Mouse (Mus musculus): ENCODE measurements at regions not wholly inside any gene's neighbourhood (a gene's known extent, or its start where the extent isn't known, plus 50 kb on each side); places are given as distances from the start of the nearest gene placed in this dataset.

DNA sequence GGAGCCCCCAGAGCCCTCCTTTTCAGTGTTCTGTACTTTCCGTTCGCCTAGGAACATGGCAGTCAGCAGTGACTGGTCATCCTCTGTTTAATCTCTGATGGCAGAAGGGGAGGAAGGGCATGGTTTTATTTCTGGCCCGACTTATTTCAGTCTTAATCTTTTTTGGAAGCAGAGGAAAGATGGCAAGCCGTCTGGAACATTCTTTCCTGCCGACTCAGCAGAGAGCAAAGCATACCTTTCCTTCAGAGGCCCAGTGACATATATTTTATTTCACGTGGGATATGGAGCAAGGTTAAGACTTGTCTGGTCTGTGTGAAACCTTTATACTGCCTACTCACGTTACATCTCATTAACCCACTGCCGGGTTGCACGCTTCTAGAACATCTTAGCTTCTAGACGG, 158.1 kb downstream of the Dyrk2 start:
- peaks cover 47% of the 10 kb centered on the region for H3K9me3 ChIP-seq (replicated peaks)
- H3K36me3 ChIP-seq (replicated peaks), result no peaks in the 10 kb centered on the region
- H3K4me3 ChIP-seq (ENCODE audit: low read depth, low read length), result no peak overlapping the region
- H3K27me3 ChIP-seq (ENCODE audit: insufficient read depth, low read length), result no peaks in the 10 kb centered on the region
- TF ChIP-seq CTCF (IDR thresholded peaks at IDR 0.05; ENCODE audit: low read depth, low read length) (no peak), GATA1 (IDR thresholded peaks at IDR 0.05; ENCODE audit: borderline replicate concordance, low read length) (no peak), TAL1 (conservative IDR thresholded peaks at IDR 0.05; ENCODE audit: low read depth, low read length) (no peak), POLR2AphosphoS5 (IDR thresholded peaks at IDR 0.05; ENCODE audit: insufficient replicate concordance, low read depth, low read length) (no peak), GATA2 (IDR thresholded peaks at IDR 0.05; ENCODE audit: borderline replicate concordance, low read depth, low read length) (no peak)
- ATAC-seq (ENCODE audit: extremely low read depth, insufficient number of reproducible peaks, low FRiP score, poor library complexity, severe bottlenecking), result no peak
- no peaks in the 10 kb centered on the region for H3K4me1 ChIP-seq (ENCODE audit: insufficient read depth, low read depth, low read length)
- DNase-seq (ENCODE audit: low spot score), result no peak

DNA sequence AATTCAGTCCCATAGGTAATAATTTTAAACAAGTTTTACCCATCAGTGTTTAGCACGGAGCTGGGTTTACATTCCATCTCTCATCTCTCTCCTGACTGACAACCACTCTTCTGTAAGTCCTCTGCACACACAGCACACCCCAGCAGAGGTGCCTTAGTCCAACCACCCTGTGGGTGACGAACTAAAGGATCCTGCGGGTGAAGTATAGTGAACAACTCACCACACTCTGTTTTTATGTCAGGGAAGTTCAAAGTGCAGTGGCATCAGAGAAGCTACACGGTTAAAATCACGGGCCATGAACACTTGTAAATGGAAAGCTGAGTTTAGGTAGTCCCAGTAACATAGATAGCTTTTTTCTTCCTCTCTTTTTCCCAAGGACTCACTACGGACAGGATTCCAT, 157.1 kb downstream of the Dyrk2 start:
- H3K36me3 ChIP-seq (replicated peaks), result no peaks in the 10 kb centered on the region
- ATAC-seq (ENCODE audit: extremely low read depth, insufficient number of reproducible peaks, low FRiP score, poor library complexity, severe bottlenecking), result no peak
- no peaks in the 10 kb centered on the region for H3K4me1 ChIP-seq (ENCODE audit: insufficient read depth, low read depth, low read length)
- TF ChIP-seq TAL1 (conservative IDR thresholded peaks at IDR 0.05; ENCODE audit: low read depth, low read length), result no peak
- TF ChIP-seq POLR2AphosphoS5 (IDR thresholded peaks at IDR 0.05; ENCODE audit: insufficient replicate concordance, low read depth, low read length), result no peak
- no peak for TF ChIP-seq GATA2 (IDR thresholded peaks at IDR 0.05; ENCODE audit: borderline replicate concordance, low read depth, low read length)
- TF ChIP-seq CTCF (IDR thresholded peaks at IDR 0.05; ENCODE audit: low read depth, low read length), result no peak
- no peak for TF ChIP-seq GATA1 (IDR thresholded peaks at IDR 0.05; ENCODE audit: borderline replicate concordance, low read length)
- no peak for DNase-seq (ENCODE audit: low spot score)
- no peak overlapping the region for H3K4me3 ChIP-seq (ENCODE audit: low read depth, low read length)
- H3K27me3 ChIP-seq (ENCODE audit: insufficient read depth, low read length), result no peaks in the 10 kb centered on the region
- H3K9me3 ChIP-seq (replicated peaks), result peaks cover 42% of the 10 kb centered on the region

DNA sequence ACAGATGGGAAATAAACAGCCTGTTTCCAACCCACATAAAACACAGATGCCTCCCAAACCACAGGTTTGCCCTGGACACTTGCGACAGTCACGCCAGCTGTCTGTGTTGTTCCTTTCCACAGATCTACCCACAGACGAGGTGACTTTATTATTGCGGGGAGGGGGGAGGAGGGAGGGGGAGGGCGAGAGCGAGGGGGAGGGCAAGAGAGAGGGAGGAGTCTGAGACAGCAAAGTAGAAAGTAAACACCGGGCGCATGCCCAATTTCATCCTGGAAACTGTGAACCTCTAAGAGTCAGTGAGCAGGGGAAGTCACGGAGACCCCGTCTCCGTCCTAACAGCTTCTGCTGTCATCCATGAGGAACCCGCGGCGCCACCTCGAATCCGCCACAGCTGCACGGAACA, 155.8 kb downstream of the Dyrk2 start:
- Histone ChIP-seq H3K36me3 (replicated peaks) (no peaks in the 10 kb centered on the region), H3K27me3 (ENCODE audit: insufficient read depth, low read length) (no peaks in the 10 kb centered on the region), H3K9me3 (replicated peaks) (peaks cover 46% of the 10 kb centered on the region), H3K4me3 (ENCODE audit: low read depth, low read length) (no peak overlapping the region), H3K4me1 (ENCODE audit: insufficient read depth, low read depth, low read length) (no peaks in the 10 kb centered on the region)
- DNase-seq (ENCODE audit: low spot score) (no peak), ATAC-seq (ENCODE audit: extremely low read depth, insufficient number of reproducible peaks, low FRiP score, poor library complexity, severe bottlenecking) (no peak)
- TF ChIP-seq GATA2 (IDR thresholded peaks at IDR 0.05; ENCODE audit: borderline replicate concordance, low read depth, low read length) (no peak), TAL1 (conservative IDR thresholded peaks at IDR 0.05; ENCODE audit: low read depth, low read length) (no peak), GATA1 (IDR thresholded peaks at IDR 0.05; ENCODE audit: borderline replicate concordance, low read length) (no peak), CTCF (IDR thresholded peaks at IDR 0.05; ENCODE audit: low read depth, low read length) (no peak), POLR2AphosphoS5 (IDR thresholded peaks at IDR 0.05; ENCODE audit: insufficient replicate concordance, low read depth, low read length) (no peak)

DNA sequence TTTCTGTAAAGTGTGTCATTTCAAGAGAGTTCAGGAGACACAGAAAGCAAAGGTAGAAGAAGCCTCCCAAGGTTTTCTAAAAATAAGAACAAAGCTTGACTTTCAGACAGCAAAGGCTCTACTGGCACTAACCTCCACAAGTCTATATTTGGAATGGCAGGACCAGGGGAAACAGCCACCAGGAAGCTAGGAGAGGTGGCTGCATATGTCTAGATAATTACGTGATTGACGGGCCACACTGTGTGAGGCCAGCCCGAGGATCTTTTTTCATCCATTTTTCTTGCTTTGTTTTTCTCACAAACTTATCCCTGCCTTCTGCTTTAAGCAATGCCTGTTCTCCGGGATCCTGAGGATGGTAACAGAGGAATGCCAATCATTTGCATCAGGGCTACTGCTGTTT, 155.4 kb downstream of the Dyrk2 start:
- Histone ChIP-seq H3K9me3 (replicated peaks) (peaks cover 49% of the 10 kb centered on the region), H3K4me3 (ENCODE audit: low read depth, low read length) (no peak overlapping the region), H3K4me1 (ENCODE audit: insufficient read depth, low read depth, low read length) (no peaks in the 10 kb centered on the region), H3K27me3 (ENCODE audit: insufficient read depth, low read length) (no peaks in the 10 kb centered on the region), H3K36me3 (replicated peaks) (no peaks in the 10 kb centered on the region)
- no peak for TF ChIP-seq CTCF (IDR thresholded peaks at IDR 0.05; ENCODE audit: low read depth, low read length)
- TF ChIP-seq GATA2 (IDR thresholded peaks at IDR 0.05; ENCODE audit: borderline replicate concordance, low read depth, low read length), result no peak
- TF ChIP-seq GATA1 (IDR thresholded peaks at IDR 0.05; ENCODE audit: borderline replicate concordance, low read length), result no peak
- no peak for TF ChIP-seq TAL1 (conservative IDR thresholded peaks at IDR 0.05; ENCODE audit: low read depth, low read length)
- no peak for TF ChIP-seq POLR2AphosphoS5 (IDR thresholded peaks at IDR 0.05; ENCODE audit: insufficient replicate concordance, low read depth, low read length)
- ATAC-seq (ENCODE audit: extremely low read depth, insufficient number of reproducible peaks, low FRiP score, poor library complexity, severe bottlenecking) (no peak), DNase-seq (ENCODE audit: low spot score) (no peak)

DNA sequence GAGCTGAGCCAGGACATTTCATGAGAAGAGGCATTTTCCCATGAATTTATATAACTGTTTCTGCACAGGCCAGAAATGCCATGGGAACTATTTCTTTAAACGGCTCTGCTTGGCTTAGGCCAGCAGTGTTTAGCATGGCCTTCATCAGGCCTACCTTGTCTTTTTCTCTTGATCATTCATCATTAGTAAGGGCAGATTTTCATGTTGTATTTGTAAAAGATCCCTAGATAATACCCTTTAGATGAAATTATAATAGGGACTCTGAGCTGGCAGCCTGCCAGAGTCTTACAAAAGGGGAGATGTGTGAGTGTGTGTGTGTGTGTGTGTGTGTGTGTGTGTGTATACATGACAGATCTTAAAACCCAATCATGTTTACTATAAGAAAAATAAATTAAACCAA, 149.4 kb downstream of the Dyrk2 start:
- ATAC-seq (ENCODE audit: extremely low read depth, insufficient number of reproducible peaks, low FRiP score, poor library complexity, severe bottlenecking) (no peak), DNase-seq (ENCODE audit: low spot score) (no peak)
- Histone ChIP-seq H3K9me3 (replicated peaks) (peaks cover 32% of the 10 kb centered on the region), H3K4me1 (ENCODE audit: insufficient read depth, low read depth, low read length) (no peaks in the 10 kb centered on the region), H3K4me3 (ENCODE audit: low read depth, low read length) (no peak overlapping the region), H3K36me3 (replicated peaks) (no peaks in the 10 kb centered on the region), H3K27me3 (ENCODE audit: insufficient read depth, low read length) (no peaks in the 10 kb centered on the region)
- TF ChIP-seq GATA1 (IDR thresholded peaks at IDR 0.05; ENCODE audit: borderline replicate concordance, low read length) (no peak), TAL1 (conservative IDR thresholded peaks at IDR 0.05; ENCODE audit: low read depth, low read length) (no peak), CTCF (IDR thresholded peaks at IDR 0.05; ENCODE audit: low read depth, low read length) (no peak), GATA2 (IDR thresholded peaks at IDR 0.05; ENCODE audit: borderline replicate concordance, low read depth, low read length) (no peak), POLR2AphosphoS5 (IDR thresholded peaks at IDR 0.05; ENCODE audit: insufficient replicate concordance, low read depth, low read length) (no peak)

DNA sequence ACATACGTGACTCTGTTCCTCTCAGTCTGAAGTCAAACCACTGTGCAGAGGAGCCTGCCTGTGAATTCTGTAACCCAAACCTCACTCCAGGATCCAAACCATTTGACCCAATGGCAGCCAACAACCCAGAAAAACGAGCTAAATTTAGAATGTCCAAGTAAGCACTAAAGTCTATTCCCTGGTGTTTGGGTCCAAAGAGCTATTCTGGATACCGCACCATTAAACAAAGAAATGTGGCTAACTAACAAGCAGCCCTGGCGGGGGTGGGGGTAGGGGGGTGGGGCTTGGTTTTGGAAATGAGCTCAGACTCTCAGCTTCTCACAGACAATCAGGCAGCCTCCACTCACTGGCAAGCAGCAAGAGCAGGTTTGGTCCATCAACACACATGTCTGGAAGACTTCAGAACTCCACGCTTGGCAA, 147.9 kb downstream of the Dyrk2 start:
- Histone ChIP-seq H3K27me3 (ENCODE audit: insufficient read depth, low read length) (no peaks in the 10 kb centered on the region), H3K9me3 (replicated peaks) (peaks cover 28% of the 10 kb centered on the region), H3K4me3 (ENCODE audit: low read depth, low read length) (no peak overlapping the region), H3K36me3 (replicated peaks) (no peaks in the 10 kb centered on the region), H3K4me1 (ENCODE audit: insufficient read depth, low read depth, low read length) (no peaks in the 10 kb centered on the region)
- ATAC-seq (ENCODE audit: extremely low read depth, insufficient number of reproducible peaks, low FRiP score, poor library complexity, severe bottlenecking), result no peak
- no peak for TF ChIP-seq POLR2AphosphoS5 (IDR thresholded peaks at IDR 0.05; ENCODE audit: insufficient replicate concordance, low read depth, low read length)
- TF ChIP-seq GATA1 (IDR thresholded peaks at IDR 0.05; ENCODE audit: borderline replicate concordance, low read length), result no peak
- TF ChIP-seq CTCF (IDR thresholded peaks at IDR 0.05; ENCODE audit: low read depth, low read length), result no peak
- no peak for TF ChIP-seq GATA2 (IDR thresholded peaks at IDR 0.05; ENCODE audit: borderline replicate concordance, low read depth, low read length)
- TF ChIP-seq TAL1 (conservative IDR thresholded peaks at IDR 0.05; ENCODE audit: low read depth, low read length), result no peak
- DNase-seq (ENCODE audit: low spot score), result no peak

Data from G1E (cell line).